Mouse (Mus musculus) CH12.LX (cell line): ENCODE measurements around the gene Dpp6. TPM values are rescaled to one million over a fixed set of nuclear protein-coding genes. Genes with fewer than 3 reads are reported as not detected.

Experiments
- DNase-seq: peaks from one replicate; pipeline ENCODE4 v3.0.0-alpha.2; 2013; ENCODE audit errors: extremely low read depth
- H3K27ac ChIP-seq: 2 replicates; pipeline ENCODE4 v1.5.1; 2012; ENCODE audit warnings: low read depth, mild to moderate bottlenecking, control low read depth, moderate library complexity; ENCODE audit not compliant: insufficient read depth
- H3K27me3 ChIP-seq: replicated peaks from 2 replicates; pipeline ENCODE3; 2012; ENCODE audit warnings: inconsistent platforms
- H3K36me3 ChIP-seq, 2 experiments: replicated peaks in 1 of 2; 2 replicates each; pipeline versions ENCODE3 to v1.6.1; 2012; ENCODE audit warnings: inconsistent platforms in 1 of 2, low read length in 1 of 2, mild to moderate bottlenecking in 1 of 2, mixed read lengths in 1 of 2, moderate library complexity in 1 of 2; ENCODE audit not compliant: control insufficient read depth in 1 of 2, insufficient read depth in 1 of 2
- H3K4me1 ChIP-seq, 2 experiments: 2 replicates each; pipeline ENCODE4 v1.6.1; 2012; ENCODE audit warnings: inconsistent platforms in 1 of 2, moderate library complexity in 1 of 2; ENCODE audit not compliant: insufficient read depth in 2 of 2, control insufficient read depth in 1 of 2
- H3K4me2 ChIP-seq: 2 replicates; pipeline ENCODE4 v1.6.1; 2012; ENCODE audit warnings: low read depth, mild to moderate bottlenecking, control low read depth; ENCODE audit not compliant: poor library complexity, insufficient read depth, severe bottlenecking
- H3K4me3 ChIP-seq, 3 experiments: fragments of 150-350 bp in 1 of 3; sonication (generic) in 1 of 3; replicated peaks in 1 of 3; 2 replicates each; pipeline versions ENCODE3 to v1.5.1; 2011 to 2012; ENCODE audit warnings: low read depth in 2 of 3, low read length in 2 of 3, mild to moderate bottlenecking in 2 of 3, moderate library complexity in 2 of 3, control low read depth in 1 of 3, improper control_type of control experiment in 1 of 3, inconsistent platforms in 1 of 3, mixed read lengths in 1 of 3; ENCODE audit not compliant: poor library complexity in 1 of 3
- H3K79me2 ChIP-seq: replicated peaks from 2 replicates; pipeline ENCODE4 v1.6.1; 2012; ENCODE audit warnings: mild to moderate bottlenecking, moderate library complexity; ENCODE audit not compliant: control insufficient read depth, poor library complexity, insufficient read depth, severe bottlenecking; ENCODE audit errors: extremely low read depth
- H3K9ac ChIP-seq: 2 replicates; pipeline ENCODE4 v1.6.1; 2012; ENCODE audit warnings: low read depth, mild to moderate bottlenecking, control low read depth, moderate library complexity; ENCODE audit not compliant: insufficient read depth
- H3K9me3 ChIP-seq: replicated peaks from 2 replicates; pipeline ENCODE3; 2012; ENCODE audit warnings: low read length, inconsistent platforms, mixed read lengths
- CHD2 ChIP-seq: IDR thresholded peaks from 2 replicates; pipeline ENCODE4 v1.6.1; 2011; ENCODE audit warnings: low read length, improper control_type of control experiment
- E2F4 ChIP-seq: IDR thresholded peaks from 2 replicates; pipeline ENCODE4 v1.6.1; 2011; ENCODE audit warnings: low read depth, low read length, improper control_type of control experiment; ENCODE audit not compliant: insufficient replicate concordance
- ETS1 ChIP-seq: conservative IDR thresholded peaks from 2 replicates; pipeline ENCODE4 v1.6.1; 2012; ENCODE audit warnings: low read depth, mild to moderate bottlenecking, inconsistent platforms, low read length, improper control_type of control experiment, moderate library complexity
- IRF4 ChIP-seq: IDR thresholded peaks from 2 replicates; pipeline ENCODE4 v1.6.1; 2014; ENCODE audit warnings: low read depth, mild to moderate bottlenecking, inconsistent platforms, low read length, improper control_type of control experiment
- JUND ChIP-seq: conservative IDR thresholded peaks from 2 replicates; pipeline ENCODE4 v1.6.1; 2011; ENCODE audit warnings: low read depth, low read length, improper control_type of control experiment
- KAT2A ChIP-seq: IDR thresholded peaks from 2 replicates; pipeline ENCODE4 v1.6.1; 2012; ENCODE audit warnings: low read length, improper control_type of control experiment, inconsistent platforms; ENCODE audit not compliant: insufficient replicate concordance
- MAFK ChIP-seq: IDR thresholded peaks from 2 replicates; pipeline ENCODE4 v1.6.1; 2011; ENCODE audit warnings: low read length, improper control_type of control experiment; ENCODE audit not compliant: insufficient replicate concordance
- MEF2A ChIP-seq: IDR thresholded peaks from 2 replicates; pipeline ENCODE4 v1.6.1; 2014; ENCODE audit warnings: low read depth, mild to moderate bottlenecking, inconsistent platforms, low read length, improper control_type of control experiment, borderline replicate concordance
- MYC ChIP-seq: IDR thresholded peaks from 2 replicates; pipeline ENCODE4 v1.6.1; 2011; ENCODE audit warnings: low read depth, mild to moderate bottlenecking, improper control_type of control experiment, low read length
- NELFE ChIP-seq: IDR thresholded peaks from 2 replicates; pipeline ENCODE4 v1.6.1; 2011; ENCODE audit warnings: low read depth, low read length, improper control_type of control experiment
- NRF1 ChIP-seq: IDR thresholded peaks from 2 replicates; pipeline ENCODE4 v1.6.1; 2014; ENCODE audit warnings: low read depth, mild to moderate bottlenecking, inconsistent platforms, low read length, improper control_type of control experiment, moderate library complexity
- PAX5 ChIP-seq: IDR thresholded peaks from 2 replicates; pipeline ENCODE4 v1.6.1; 2012; ENCODE audit warnings: low read length, inconsistent platforms, mixed read lengths
- POLR2A ChIP-seq: IDR thresholded peaks from 2 replicates; pipeline ENCODE4 v1.6.1; 2011; ENCODE audit warnings: low read depth, mild to moderate bottlenecking, improper control_type of control experiment, low read length
- SIN3A ChIP-seq: IDR thresholded peaks from 2 replicates; pipeline ENCODE4 v1.6.1; 2012; ENCODE audit warnings: low read length, improper control_type of control experiment, inconsistent platforms
- TBP ChIP-seq: conservative IDR thresholded peaks from 2 replicates; pipeline ENCODE4 v1.6.1; 2011; ENCODE audit warnings: low read depth, low read length, improper control_type of control experiment
- UBTF ChIP-seq: IDR thresholded peaks from 2 replicates; pipeline ENCODE4 v1.6.1; 2012; ENCODE audit warnings: low read depth, mild to moderate bottlenecking, inconsistent platforms, low read length, improper control_type of control experiment, moderate library complexity
- USF1 ChIP-seq: IDR thresholded peaks from 2 replicates; pipeline ENCODE4 v1.6.1; 2014; ENCODE audit warnings: low read depth, mild to moderate bottlenecking, inconsistent platforms, low read length, improper control_type of control experiment
- dilution Hi-C: fragments of 300-500 bp; cut with MboI; formaldehyde crosslinking; loops from 2 replicates; pipeline ENCODE4 v1.14.3; 2020; ENCODE audit warnings: low sequenced_read_pairs; ENCODE audit not compliant: extremely low pct_unique_long_range_greater_than_20kb, extremely low pct_ligation_motif_present
- in situ Hi-C: fragments of 300-500 bp; cut with MboI; formaldehyde crosslinking; loops from 3 replicates; pipeline ENCODE4 v1.14.3; 2019; ENCODE audit warnings: low sequenced_read_pairs, low pct_ligation_motif_present, low pct_unique_long_range_greater_than_20kb, mixed read lengths
- polyA plus RNA-seq: library from polyadenylated mRNA; unstranded; fragments of >175 nt; gene quantifications from 2 replicates; pipeline ENCODE4 v1.2.1, GENCODE M21; 2012; ENCODE audit warnings: low read depth; ENCODE audit not compliant: insufficient read length
- total RNA-seq, 2 experiments: library from RNA; depleted of rRNA; stranded (reverse); fragments of 300-350 nt in 1 of 2; fragments of >200 nt in 1 of 2; gene quantifications; 2 replicates each; pipeline ENCODE4 v1.2.3; 2012 to 2014

The Dpp6 gene
- total and polyA plus RNA-seq, 3 experiments, result not detected

DNA sequence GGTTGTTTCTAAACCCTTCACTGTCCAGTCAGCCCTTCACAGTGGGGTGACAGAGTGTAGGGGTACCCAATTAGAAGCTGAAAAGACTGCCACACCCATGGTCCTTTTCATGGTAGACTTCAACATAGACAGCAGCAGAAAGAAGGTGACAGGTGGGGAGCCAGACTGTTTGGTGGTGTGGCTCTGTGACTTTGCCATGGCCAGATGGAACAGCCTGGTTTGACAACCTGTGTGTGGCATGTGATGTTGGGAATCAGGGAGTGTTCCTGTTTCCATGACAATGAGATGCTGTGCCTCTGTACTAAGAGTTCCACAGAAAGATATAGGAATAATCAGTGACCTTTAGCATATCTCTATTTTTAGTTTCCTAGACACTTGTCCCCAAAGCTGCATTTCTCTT, 386.1 kb downstream of the Dpp6 start:
- in situ Hi-C loops, result no loop called here
- TF ChIP-seq IRF4 (no peak), USF1 (no peak), TBP (no peak), MAFK (no peak), ETS1 (no peak), MEF2A (no peak), MYC (no peak), KAT2A (no peak), POLR2A (no peak), SIN3A (no peak), CHD2 (no peak), UBTF (no peak), NELFE (no peak), E2F4 (no peak)

DNA sequence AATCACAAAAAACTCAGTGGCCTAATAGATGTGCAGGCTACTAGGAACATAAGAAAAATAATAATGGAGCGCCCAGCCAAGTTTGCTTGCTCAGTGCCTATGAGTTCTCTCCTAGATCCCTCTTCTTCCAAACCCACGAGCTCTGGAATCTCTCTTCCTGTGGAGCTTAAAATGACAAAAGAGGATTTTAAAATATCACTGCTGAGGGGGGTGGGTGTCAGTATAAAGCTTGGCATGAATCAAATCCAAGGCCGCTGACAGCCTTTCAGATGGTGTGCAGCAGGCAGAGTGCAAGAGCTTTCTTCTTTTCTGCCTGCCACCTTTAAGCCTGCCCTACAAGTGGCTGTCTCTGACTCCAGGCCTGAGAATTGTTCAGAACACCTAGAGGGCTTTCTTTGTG, 387.7 kb downstream of the Dpp6 start:
- H3K4me3 ChIP-seq, result no peak overlapping the region
- no peak for TF ChIP-seq POLR2A
- no peak for TF ChIP-seq NRF1
- no peak for TF ChIP-seq MYC
- no peak for TF ChIP-seq JUND
- TF ChIP-seq PAX5, result no peak
- TF ChIP-seq, all 38 proteins: peak for 0
- H3K27me3 ChIP-seq, result no peaks in the 10 kb centered on the region
- H3K4me2 ChIP-seq, result no peak overlapping the region
- no peaks in the 10 kb centered on the region for H3K4me1 ChIP-seq
- no peaks in the 10 kb centered on the region for H3K79me2 ChIP-seq
- peaks cover 42% of the 10 kb centered on the region for H3K9me3 ChIP-seq
- H3K9ac ChIP-seq, result no peak overlapping the region
- H3K36me3 ChIP-seq, result no peaks in the 10 kb centered on the region
- dilution Hi-C loops, result no loop called here
- H3K27ac ChIP-seq, result no peak overlapping the region
- in situ Hi-C loops, result no loop called here
- no peak for DNase-seq

More for the DNA sequence above, 386.1 kb downstream of the Dpp6 start:
- no peaks in the 10 kb centered on the region for H3K36me3 ChIP-seq
- peaks cover 48% of the 10 kb centered on the region for H3K9me3 ChIP-seq
- H3K4me1 ChIP-seq, result no peaks in the 10 kb centered on the region
- dilution Hi-C loops, result no loop called here
- no peaks in the 10 kb centered on the region for H3K79me2 ChIP-seq
- H3K27me3 ChIP-seq, result no peaks in the 10 kb centered on the region
- no peak overlapping the region for H3K4me3 ChIP-seq
- H3K9ac ChIP-seq, result no peak overlapping the region
- H3K4me2 ChIP-seq, result no peak overlapping the region
- DNase-seq, result no peak
- no peak overlapping the region for H3K27ac ChIP-seq
